9 mouse cellular contexts compared by ENCODE assay signal in the genomic region with DNA sequence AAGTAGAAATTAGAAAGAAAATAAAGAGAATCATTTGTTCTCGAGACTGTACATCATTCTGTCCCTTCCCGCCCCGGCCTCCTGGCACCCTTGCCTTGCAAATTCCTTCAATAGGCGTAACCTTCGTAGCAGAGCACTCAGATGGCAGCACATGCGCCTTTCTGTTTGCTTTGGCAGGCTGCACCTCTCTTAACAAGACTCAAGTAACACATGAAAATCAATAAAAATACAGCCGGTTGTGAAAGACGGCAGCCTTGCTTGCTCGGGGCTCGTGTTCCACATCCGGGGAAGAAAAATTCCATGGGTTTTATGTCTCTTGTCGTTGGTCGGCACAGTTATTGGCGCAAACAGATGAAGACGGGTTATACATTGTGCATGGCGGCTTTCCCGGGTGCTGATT.
DNase-seq lines count a peak whose midpoint lies in the region; ATAC-seq and TF ChIP-seq lines count a peak whose summit lies in the region.
"Had no signal": no experiment of that assay in that cellular context is flagged by ENCODE, and none has a peak within 500 bp of the region (broad histone marks: within the 10 kb centered on the region; RNA-seq: fewer than 3 reads in every experiment).

No protein-coding gene starts in this region.

- peak; percentile 49 for DNase-seq in adrenal gland, postnatal 14 days
- peak; percentile 72 for DNase-seq in gastrocnemius, adult 2 months
- peak; percentile 60 to 82 for DNase-seq in lung, postnatal 4 days
- DNase-seq in midbrain, embryonic 10.5 days (ENCODE audit: low spot score): no peak
- DNase-seq in spleen, adult 12 weeks (ENCODE audit: low spot score): no peak

- H3K27me3 ChIP-seq in kidney, embryonic 14.5 days (ENCODE audit: control insufficient read depth, insufficient read depth, low read length): no peaks in the 10 kb centered on the region
- no peaks in the 10 kb centered on the region for H3K27me3 ChIP-seq in midbrain, embryonic 10.5 days (ENCODE audit: low read depth, poor library complexity, severe bottlenecking)
- H3K27me3 ChIP-seq: forebrain, embryonic 13.5 days; neural tube, embryonic 15.5 days had no signal

- no peaks in the 10 kb centered on the region for H3K4me1 ChIP-seq in kidney, embryonic 14.5 days (ENCODE audit: control insufficient read depth, insufficient read depth, low read length)
- H3K4me1 ChIP-seq in midbrain, embryonic 10.5 days: no peaks in the 10 kb centered on the region
- H3K4me1 ChIP-seq: forebrain, embryonic 13.5 days; neural tube, embryonic 15.5 days had no signal

- no peaks in the 10 kb centered on the region for H3K9me3 ChIP-seq in kidney, embryonic 14.5 days (ENCODE audit: control insufficient read depth, low read length)
- no peaks in the 10 kb centered on the region for H3K9me3 ChIP-seq in midbrain, embryonic 10.5 days (replicated peaks)
- H3K9me3 ChIP-seq: forebrain, embryonic 13.5 days; neural tube, embryonic 15.5 days had no signal

- H3K36me3 ChIP-seq in kidney, embryonic 14.5 days (ENCODE audit: control insufficient read depth, insufficient read depth, low read length): no peaks in the 10 kb centered on the region
- H3K36me3 ChIP-seq in midbrain, embryonic 10.5 days: no peaks in the 10 kb centered on the region
- H3K36me3 ChIP-seq: neural tube, embryonic 15.5 days had no signal

- peak overlapping the region; percentile 57 for H3K4me3 ChIP-seq in gastrocnemius, adult 2 months
- H3K4me3 ChIP-seq in kidney, embryonic 14.5 days (ENCODE audit: low read length): no peak overlapping the region
- no peak overlapping the region for H3K4me3 ChIP-seq in midbrain, embryonic 10.5 days
- H3K4me3 ChIP-seq: forebrain, embryonic 13.5 days; neural tube, embryonic 15.5 days had no signal

- peak overlapping the region; percentile 10; the same call in 1 of the 2 replicates for H3K4me2 ChIP-seq in kidney, embryonic 14.5 days (replicated peaks; ENCODE audit: low read depth, low read length)
- H3K4me2 ChIP-seq: forebrain, embryonic 13.5 days; neural tube, embryonic 15.5 days had no signal

- intact Hi-C loops in gastrocnemius, adult 2 months (cut with DNase I): no loop called here

- 50% methylated on average over 17 of the region's 17 CpGs for WGBS in kidney, embryonic 14.5 days
- WGBS in midbrain, embryonic 10.5 days: 95% methylated on average over 17 of the region's 17 CpGs

- ATAC-seq in kidney, embryonic 14.5 days (ENCODE audit: low FRiP score, low TSS enrichment): no peak
- ATAC-seq in frontal cortex, adult (ENCODE audit: low TSS enrichment): no peak
- ATAC-seq: forebrain, embryonic 13.5 days had no signal

- no peak overlapping the region for H3K9ac ChIP-seq in kidney, embryonic 14.5 days (ENCODE audit: low read depth, low read length)
- H3K9ac ChIP-seq: forebrain, embryonic 13.5 days; neural tube, embryonic 15.5 days had no signal

- H3K27ac ChIP-seq in gastrocnemius, adult 2 months: peak overlapping the region; percentile 35; the same call in 1 of the 2 replicates
- H3K27ac ChIP-seq in kidney, embryonic 14.5 days (ENCODE audit: low read depth, low read length): no peak overlapping the region; the same call in 1 of the 2 replicates
- H3K27ac ChIP-seq in midbrain, embryonic 10.5 days (replicated peaks): no peak overlapping the region
- H3K27ac ChIP-seq: forebrain, embryonic 13.5 days; neural tube, embryonic 15.5 days had no signal

- TF ChIP-seq CTCF in gastrocnemius, adult 2 months (IDR thresholded peaks at IDR 0.05): no peak

Comparison
In these comparisons a context has a peak if more than half of its experiments do, and no peak if none do; other contexts are left out.
1. DNase-seq: peak in adrenal gland, postnatal 14 days (single experiment), gastrocnemius, adult 2 months (single experiment) and lung, postnatal 4 days (2 of 2); none in midbrain, embryonic 10.5 days (single experiment) and spleen, adult 12 weeks (single experiment).